Mouse (Mus musculus) testis, postnatal 10 days (tissue): ENCODE results near the gene Insig1.

ENCODE experiments used
- DNase-seq: peaks from one replicate; pipeline ENCODE4 v3.0.0; 2021; ENCODE audit warnings: low spot score

Gene Insig1

GRCm38 (mm10) chr5:28063989-28064624 is 7.1 kb upstream of the Insig1 start:
- DNase-seq = no peak

GRCm38 (mm10) chr5:28065275-28065674 is 5.9 kb upstream of the Insig1 start:
- no peak for DNase-seq

GRCm38 (mm10) chr5:28066311-28066710 is 4.9 kb upstream of the Insig1 start:
- no peak for DNase-seq

- no peak for DNase-seq
Observed at GRCm38 (mm10) chr5:28070149-28070827, 875 bp upstream of the Insig1 start.

GRCm38 (mm10) chr5:28071456-28072223 is 477 bp downstream of the Insig1 start:
- DNase-seq = peak; percentile 68

GRCm38 (mm10) chr5:28079431-28079830 is 8.3 kb downstream of the Insig1 start:
- no peak for DNase-seq

- no peak for DNase-seq
Observed at GRCm38 (mm10) chr5:28081127-28081526, 10.0 kb downstream of the Insig1 start.

GRCm38 (mm10) chr5:28081822-28082221 is 10.7 kb downstream of the Insig1 start:
- DNase-seq = no peak

GRCm38 (mm10) chr5:28082312-28082711 is 11.1 kb downstream of the Insig1 start:
- DNase-seq = no peak

GRCm38 (mm10) chr5:28082796-28083195 is 11.6 kb downstream of the Insig1 start:
- no peak for DNase-seq

GRCm38 (mm10) chr5:28084743-28085142 is 13.6 kb downstream of the Insig1 start:
- DNase-seq = no peak

GRCm38 (mm10) chr5:28090547-28090946 is 19.4 kb downstream of the Insig1 start:
- DNase-seq = no peak

- DNase-seq = no peak
Observed at GRCm38 (mm10) chr5:28092327-28092726, 21.2 kb downstream of the Insig1 start.

- DNase-seq = peak; percentile 92
Observed at GRCm38 (mm10) chr5:28093874-28094273, 22.7 kb downstream of the Insig1 start.

- no peak for DNase-seq
Observed at GRCm38 (mm10) chr5:28094393-28094792, 23.2 kb downstream of the Insig1 start.

- no peak for DNase-seq
Observed at GRCm38 (mm10) chr5:28094846-28095245, 23.7 kb downstream of the Insig1 start.

GRCm38 (mm10) chr5:28095671-28096070 is 24.5 kb downstream of the Insig1 start:
- no peak for DNase-seq

- DNase-seq = no peak
Observed at GRCm38 (mm10) chr5:28106966-28107365, 35.8 kb downstream of the Insig1 start.

GRCm38 (mm10) chr5:28107974-28108373 is 36.8 kb downstream of the Insig1 start:
- DNase-seq = no peak

- DNase-seq = no peak
Observed at GRCm38 (mm10) chr5:28110881-28111280, 39.7 kb downstream of the Insig1 start.

- DNase-seq = no peak
Observed at GRCm38 (mm10) chr5:28117251-28117880, 46.2 kb downstream of the Insig1 start.

GRCm38 (mm10) chr5:28117882-28118530 is 46.8 kb downstream of the Insig1 start:
- no peak for DNase-seq
